Mouse (Mus musculus) hindbrain, embryonic 11.5 days (tissue): ENCODE data around the gene Tmprss7. TPM values are rescaled to one million over a fixed set of nuclear protein-coding genes. Genes with fewer than 3 reads are reported as not detected.

Experiments
- ATAC-seq: fragments of 200-750 bp; cut with Nextera tagmentation; 2 replicates; pipeline ENCODE4 v1.8.0; 2017; ENCODE audit warnings: mild to moderate bottlenecking, moderate TSS enrichment, moderate library complexity; ENCODE audit not compliant: low FRiP score
- DNase-seq: peaks from one replicate; pipeline ENCODE4 v3.0.0-alpha.2; 2015; ENCODE audit warnings: low spot score
- H3K27ac ChIP-seq: fragments of 300-500 bp; sonication (generic); 2 replicates; pipeline ENCODE4 v1.5.1; 2014; ENCODE audit warnings: mild to moderate bottlenecking, low read depth, low read length
- H3K27me3 ChIP-seq: fragments of 300-500 bp; sonication (generic); 2 replicates; pipeline ENCODE4 v1.6.1; 2014; ENCODE audit warnings: mild to moderate bottlenecking, low read length, moderate library complexity, mixed read lengths; ENCODE audit not compliant: control insufficient read depth, insufficient read depth
- H3K36me3 ChIP-seq: fragments of 300-500 bp; sonication (generic); 2 replicates; pipeline ENCODE4 v1.6.1; 2014; ENCODE audit warnings: mild to moderate bottlenecking, low read length, moderate library complexity, mixed read lengths; ENCODE audit not compliant: control insufficient read depth, insufficient read depth
- H3K4me1 ChIP-seq: fragments of 300-500 bp; sonication (generic); replicated peaks from 2 replicates; pipeline ENCODE4 v1.6.1; 2014; ENCODE audit warnings: low read length, mixed read lengths; ENCODE audit not compliant: control insufficient read depth, insufficient read depth
- H3K4me2 ChIP-seq: fragments of 300-500 bp; sonication (generic); replicated peaks from 2 replicates; pipeline ENCODE4 v1.6.1; 2014; ENCODE audit warnings: mild to moderate bottlenecking, low read depth, low read length
- H3K4me3 ChIP-seq: fragments of 300-500 bp; sonication (generic); 2 replicates; pipeline ENCODE4 v1.5.1; 2014; ENCODE audit warnings: low read depth, low read length
- H3K9ac ChIP-seq: fragments of 300-500 bp; sonication (generic); 2 replicates; pipeline ENCODE4 v1.6.1; 2014; ENCODE audit warnings: low read depth, low read length
- H3K9me3 ChIP-seq: fragments of 300-500 bp; sonication (generic); 2 replicates; pipeline ENCODE4 v1.6.1; 2016; ENCODE audit warnings: low read length; ENCODE audit not compliant: control insufficient read depth
- WGBS: fragments of 180-500 bp; shearing (Covaris S2); extraction: QIAGEN DNeasy Blood & Tissue Kit; methylation state at CpG from one replicate; pipeline ENCODE4 v1.1.7; 2014; 5-methylcytosine and 5-hydroxymethylcytosine counted together
- polyA plus RNA-seq: library from polyadenylated mRNA; unstranded; fragments of >200 nt; fragmentation: Nextera tagmentation; extraction: Ambion mirVana; gene quantifications from 2 replicates; pipeline ENCODE4 v1.2.1, GENCODE M21; 2014

Tmprss7 gene
- polyA plus RNA-seq, 1 experiment from 2014 or later = 0.99 TPM

GRCm38 (mm10) chr16:45651497-45651896 lies 42.0 kb downstream of the Tmprss7 start:
- no peak overlapping the region for H3K4me3 ChIP-seq
- WGBS = 76% methylated on average over 2 of the region's 2 CpGs
- no peaks in the 10 kb centered on the region for H3K9me3 ChIP-seq
- no peak overlapping the region for H3K9ac ChIP-seq
- H3K27ac ChIP-seq = no peak overlapping the region
- DNase-seq = no peak
- no peak overlapping the region for H3K4me2 ChIP-seq
- H3K4me1 ChIP-seq = 0 out of 2 replicates have a peak, but pooled peaks cover 2% of the 10 kb centered on the region
- ATAC-seq = no peak
- peaks cover 6% of the 10 kb centered on the region; the same call in 1 of the 2 replicates for H3K27me3 ChIP-seq
- H3K36me3 ChIP-seq = no peaks in the 10 kb centered on the region

GRCm38 (mm10) chr16:45644380-45644779 lies 49.1 kb downstream of the Tmprss7 start:
- WGBS = 77% methylated on average over 6 of the region's 6 CpGs
- Histone ChIP-seq H3K27me3 (no peaks in the 10 kb centered on the region), H3K9ac (no peak overlapping the region), H3K4me3 (no peak overlapping the region), H3K9me3 (no peaks in the 10 kb centered on the region), H3K36me3 (no peaks in the 10 kb centered on the region), H3K4me1 (no peaks in the 10 kb centered on the region), H3K4me2 (no peak overlapping the region), H3K27ac (no peak overlapping the region)
- ATAC-seq (no peak), DNase-seq (no peak)

GRCm38 (mm10) chr16:45643944-45644343 lies 49.5 kb downstream of the Tmprss7 start:
- H3K36me3 ChIP-seq = no peaks in the 10 kb centered on the region
- H3K9me3 ChIP-seq = no peaks in the 10 kb centered on the region
- no peaks in the 10 kb centered on the region for H3K4me1 ChIP-seq
- no peak overlapping the region for H3K4me3 ChIP-seq
- WGBS = 95% methylated on average over 3 of the region's 3 CpGs
- H3K27ac ChIP-seq = no peak overlapping the region
- ATAC-seq = no peak
- no peaks in the 10 kb centered on the region for H3K27me3 ChIP-seq
- no peak overlapping the region for H3K4me2 ChIP-seq
- DNase-seq = no peak
- H3K9ac ChIP-seq = no peak overlapping the region

GRCm38 (mm10) chr16:45641301-45641700 lies 52.2 kb downstream of the Tmprss7 start:
- no peak for ATAC-seq
- 73% methylated on average over 3 of the region's 3 CpGs for WGBS

GRCm38 (mm10) chr16:45640070-45640762 lies 53.2 kb downstream of the Tmprss7 start:
- Histone ChIP-seq H3K4me2 (no peak overlapping the region), H3K4me3 (no peak overlapping the region), H3K9ac (no peak overlapping the region), H3K9me3 (no peaks in the 10 kb centered on the region), H3K4me1 (no peaks in the 10 kb centered on the region), H3K27ac (no peak overlapping the region), H3K36me3 (no peaks in the 10 kb centered on the region), H3K27me3 (no peaks in the 10 kb centered on the region)
- no peak for ATAC-seq
- 89% methylated on average over 10 of the region's 10 CpGs for WGBS
- DNase-seq = no peak

More at GRCm38 (mm10) chr16:45641301-45641700, 52.2 kb downstream of the Tmprss7 start:
- H3K4me2 ChIP-seq = no peak overlapping the region
- H3K4me3 ChIP-seq = no peak overlapping the region
- H3K4me1 ChIP-seq = no peaks in the 10 kb centered on the region
- no peaks in the 10 kb centered on the region for H3K27me3 ChIP-seq
- no peaks in the 10 kb centered on the region for H3K36me3 ChIP-seq
- no peak overlapping the region for H3K9ac ChIP-seq
- DNase-seq = no peak
- H3K27ac ChIP-seq = no peak overlapping the region
- H3K9me3 ChIP-seq = no peaks in the 10 kb centered on the region

GRCm38 (mm10) chr16:45635826-45636225 lies 57.6 kb downstream of the Tmprss7 start:
- H3K4me2 ChIP-seq = no peak overlapping the region
- H3K27me3 ChIP-seq = no peaks in the 10 kb centered on the region
- H3K27ac ChIP-seq = no peak overlapping the region
- no peak overlapping the region for H3K4me3 ChIP-seq
- ATAC-seq = no peak
- no peaks in the 10 kb centered on the region for H3K9me3 ChIP-seq
- H3K4me1 ChIP-seq = no peaks in the 10 kb centered on the region
- no peak for DNase-seq
- no peaks in the 10 kb centered on the region for H3K36me3 ChIP-seq
- H3K9ac ChIP-seq = no peak overlapping the region
- WGBS = 88% methylated on average over 2 of the region's 2 CpGs

GRCm38 (mm10) chr16:45632420-45632819 lies 61.0 kb downstream of the Tmprss7 start:
- ATAC-seq (no peak), DNase-seq (no peak)
- no peaks in the 10 kb centered on the region for H3K36me3 ChIP-seq
- H3K4me3 ChIP-seq = no peak overlapping the region
- no peak overlapping the region for H3K9ac ChIP-seq
- no peaks in the 10 kb centered on the region for H3K27me3 ChIP-seq
- WGBS = 84% methylated on average over 4 of the region's 4 CpGs
- H3K4me1 ChIP-seq = no peaks in the 10 kb centered on the region
- no peak overlapping the region for H3K4me2 ChIP-seq
- H3K9me3 ChIP-seq = no peaks in the 10 kb centered on the region
- no peak overlapping the region for H3K27ac ChIP-seq

- DNase-seq (peak; percentile 77), ATAC-seq (peak; percentile 75)
- H3K4me2 ChIP-seq = no peak overlapping the region
- no peak overlapping the region for H3K9ac ChIP-seq
- no peaks in the 10 kb centered on the region for H3K9me3 ChIP-seq
- no peak overlapping the region for H3K4me3 ChIP-seq
- no peak overlapping the region for H3K27ac ChIP-seq
- H3K27me3 ChIP-seq = no peaks in the 10 kb centered on the region
- H3K4me1 ChIP-seq = no peaks in the 10 kb centered on the region
- H3K36me3 ChIP-seq = no peaks in the 10 kb centered on the region
- WGBS = 58% methylated on average over 5 of the region's 5 CpGs
Measured at GRCm38 (mm10) chr16:45630347-45630960, 63.0 kb downstream of the Tmprss7 start.
